Mouse (Mus musculus): ENCODE results near the gene Scn10a.

DNA sequence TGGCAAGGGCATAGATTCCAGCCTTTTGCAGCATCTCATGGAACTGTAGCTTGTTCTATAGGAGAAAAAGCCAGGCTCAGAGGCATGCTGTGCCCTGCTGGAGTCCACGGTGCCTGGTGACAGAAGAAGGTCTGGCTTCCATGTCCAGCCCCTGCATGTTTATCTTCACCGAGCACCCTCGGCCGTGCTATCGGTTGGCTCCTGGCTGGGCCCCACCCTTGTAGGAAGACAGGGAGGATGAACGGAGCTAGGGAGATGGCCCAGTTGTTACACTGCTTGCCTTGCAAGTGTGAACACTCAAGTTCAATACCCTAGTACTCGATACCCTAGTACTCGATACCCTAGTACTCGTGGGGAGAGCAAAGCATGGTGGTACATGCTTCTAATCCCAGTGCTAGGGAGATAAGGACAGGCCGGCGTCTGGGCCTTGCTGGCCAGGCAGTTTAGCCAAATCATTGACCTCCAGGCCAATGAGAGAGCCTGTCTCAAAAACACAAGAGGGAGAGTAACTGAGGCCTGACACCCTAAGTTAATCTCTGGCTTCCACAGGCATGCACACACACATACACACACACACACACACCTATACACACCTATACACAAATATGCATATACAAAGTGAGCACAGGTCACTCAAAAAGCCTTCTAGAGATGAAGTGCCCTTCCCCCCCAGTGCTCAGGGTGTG, 9.4 kb upstream of the Scn10a start:
- TF ChIP-seq CTCF (IDR thresholded peaks at IDR 0.05; ENCODE audit: low read depth), result no peak
- no peak for TF ChIP-seq EP300 (IDR thresholded peaks at IDR 0.05; ENCODE audit: low read depth)

Data from heart, postnatal 0 days (tissue).